Mouse (Mus musculus) mouse embryonic stem cell (cell line): ENCODE measurements around the gene Tspan4.

Source experiments
- in situ Hi-C, 2 experiments: fragments of 300-500 bp; cut with MboI; formaldehyde crosslinking; loops; 1 replicate in 1 of 2; 3 replicates in 1 of 2; pipeline ENCODE4 v1.14.3; 2019 to 2020; ENCODE audit warnings: low sequenced_read_pairs in 2 of 2, low pct_unique_long_range_greater_than_20kb in 1 of 2, mixed read lengths in 1 of 2; ENCODE audit not compliant: unreplicated experiment in 1 of 2

The Tspan4 gene

DNA sequence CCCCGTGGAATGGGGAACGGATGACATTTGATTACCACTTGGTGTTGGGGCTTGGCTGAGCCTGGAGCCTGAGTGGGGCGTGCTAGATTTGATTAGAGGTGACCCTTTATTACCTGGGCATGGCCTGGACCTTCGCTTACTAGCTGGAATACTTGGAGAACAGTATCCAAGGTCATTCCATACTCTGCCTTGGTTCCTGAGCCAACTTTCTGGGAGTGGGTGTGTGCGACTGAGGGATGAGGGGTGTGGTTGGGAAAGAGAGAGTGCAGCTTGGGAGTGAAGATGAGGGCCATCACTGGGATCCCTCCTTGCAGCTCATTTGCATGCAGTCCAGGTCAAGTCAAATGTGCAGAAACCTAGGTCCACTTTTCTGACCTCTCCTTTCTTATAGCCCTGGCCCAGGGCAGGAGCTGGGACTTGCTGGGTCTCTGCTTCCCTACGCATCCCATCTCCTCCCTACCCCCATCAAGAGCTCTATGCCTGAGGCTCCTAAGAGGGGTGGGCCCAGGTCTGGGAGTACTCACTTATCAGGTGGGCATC lies 8.1 kb downstream of the Tspan4 start:
- in situ Hi-C loops: no loop called here

- in situ Hi-C loops: no loop called here
These were observed 9.4 kb downstream of the Tspan4 start for GRCm38 (mm10) chr7:141484186-141485120.

DNA sequence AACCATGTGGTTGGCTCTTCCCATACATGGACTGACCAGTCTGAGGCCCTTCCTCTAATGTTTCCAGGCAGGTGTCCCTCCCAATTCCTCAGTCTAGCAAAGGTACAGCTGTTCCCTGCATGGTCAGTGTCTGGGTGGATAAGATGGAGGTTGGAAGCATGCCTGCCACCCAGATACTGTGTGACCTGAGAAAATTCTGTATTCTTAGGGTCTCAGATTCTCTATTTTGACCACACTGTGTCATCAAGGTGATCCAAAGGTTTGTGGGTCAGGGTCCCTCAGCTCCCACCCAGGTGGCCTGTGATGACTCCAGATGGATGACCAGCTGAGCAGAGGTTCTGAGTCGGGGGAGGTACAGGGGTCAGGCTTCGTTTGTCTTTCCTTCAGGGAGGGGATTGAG lies 10.1 kb downstream of the Tspan4 start:
- in situ Hi-C loops: no loop called here

- in situ Hi-C loops: no loop called here
These were observed 10.6 kb downstream of the Tspan4 start for GRCm38 (mm10) chr7:141485606-141486005.

DNA sequence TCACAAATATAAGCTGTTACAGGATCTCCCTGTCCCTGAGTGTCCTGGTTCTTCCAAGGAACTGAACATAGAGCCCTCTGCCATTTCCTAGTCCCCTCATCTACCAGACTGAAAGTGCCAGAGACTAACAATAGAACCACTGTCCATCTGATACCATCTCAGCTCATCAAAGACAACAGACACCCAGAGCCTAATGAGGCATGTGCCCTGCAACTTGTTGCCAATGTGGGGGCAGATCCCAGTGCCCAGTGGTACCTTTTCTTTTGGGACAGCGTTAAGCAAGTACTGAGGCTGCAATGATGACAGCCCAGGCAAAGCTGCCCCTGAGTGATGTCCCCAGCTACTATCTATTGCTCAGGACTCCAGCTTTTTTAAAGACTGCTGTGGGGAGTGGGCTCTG lies 11.2 kb downstream of the Tspan4 start:
- in situ Hi-C loops: no loop called here

DNA sequence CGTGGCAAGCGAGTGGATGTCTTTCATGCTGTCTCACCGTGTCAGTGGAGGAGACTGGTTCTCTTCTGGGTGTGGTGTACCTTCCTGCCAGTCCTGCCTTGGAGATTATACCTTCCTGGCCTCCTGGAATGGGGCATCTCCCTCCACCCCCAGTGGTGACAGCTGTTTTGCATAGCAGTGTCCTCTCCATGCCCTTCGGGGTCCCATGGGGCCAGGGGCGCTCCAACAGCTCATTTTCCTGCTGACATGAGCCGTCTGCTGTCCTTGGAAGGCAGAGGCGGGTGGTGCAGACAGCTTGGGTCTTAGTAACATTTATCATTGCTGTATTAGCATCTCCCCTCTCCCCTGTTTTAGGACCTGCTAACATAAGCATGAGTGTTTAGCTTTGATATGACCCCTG lies 12.1 kb downstream of the Tspan4 start:
- in situ Hi-C loops: no loop called here

DNA sequence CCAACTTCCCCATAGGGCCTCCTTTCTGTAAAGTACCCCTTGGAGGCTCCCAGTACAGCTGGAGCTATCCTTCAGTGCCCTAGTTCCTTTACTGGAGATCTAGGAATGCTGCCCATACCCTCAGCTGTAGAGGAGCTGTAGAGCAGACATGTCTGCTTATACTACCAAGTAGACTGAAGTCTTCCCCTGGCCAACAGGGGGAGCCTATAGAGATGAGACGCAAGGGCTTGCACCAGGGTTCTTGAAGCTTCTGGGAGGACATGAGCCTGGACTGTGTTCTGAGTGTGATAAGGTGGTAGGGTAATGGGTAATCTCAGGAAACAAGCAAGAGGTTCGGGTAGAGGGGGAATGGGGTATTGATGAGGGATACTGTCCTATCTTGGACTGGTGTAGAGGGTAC lies 16.1 kb downstream of the Tspan4 start:
- in situ Hi-C loops: no loop called here

DNA sequence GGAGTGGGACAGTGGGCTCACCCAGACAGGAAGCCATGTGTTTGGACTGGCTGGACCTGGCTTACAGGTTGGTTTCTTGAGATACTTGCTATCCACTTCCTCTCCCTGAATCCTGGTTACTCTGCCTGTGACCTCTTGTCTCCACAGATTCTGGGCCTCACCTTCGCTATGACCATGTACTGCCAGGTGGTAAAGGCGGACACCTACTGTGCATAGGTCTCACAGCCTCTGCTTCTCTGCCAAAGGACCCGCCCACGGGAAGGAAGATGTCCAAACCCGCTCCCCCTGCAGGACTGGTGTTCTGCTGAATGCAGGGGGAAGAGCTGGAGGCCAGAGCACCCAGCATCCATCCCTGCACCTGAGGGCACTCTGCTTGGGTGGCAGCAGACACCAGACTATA lies 17.7 kb downstream of the Tspan4 start:
- in situ Hi-C loops: no loop called here

- in situ Hi-C loops: no loop called here
These were observed 18.7 kb downstream of the Tspan4 start for GRCm38 (mm10) chr7:141493729-141494128.

- in situ Hi-C loops: no loop called here
These were observed 20.3 kb downstream of the Tspan4 start for GRCm38 (mm10) chr7:141495379-141495778.

DNA sequence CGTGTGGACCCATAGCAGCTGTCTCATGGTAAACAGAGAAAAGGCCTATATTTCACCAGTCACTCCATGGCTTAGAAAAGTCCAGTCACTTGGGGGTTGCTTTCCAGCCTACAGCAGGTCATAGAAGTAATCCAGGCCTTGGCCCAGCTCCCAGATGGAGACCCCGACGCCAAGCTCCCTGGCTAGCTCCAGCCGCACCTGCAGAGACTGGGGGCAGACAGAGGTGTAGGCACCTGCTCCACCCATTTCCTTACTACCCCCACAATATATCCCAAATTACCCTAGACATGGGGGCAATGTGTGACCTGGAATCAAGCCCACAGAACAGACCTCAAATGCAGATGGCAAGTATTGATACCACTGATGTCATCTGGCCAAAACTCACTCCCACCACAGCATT lies 20.9 kb downstream of the Tspan4 start:
- in situ Hi-C loops: no loop called here

DNA sequence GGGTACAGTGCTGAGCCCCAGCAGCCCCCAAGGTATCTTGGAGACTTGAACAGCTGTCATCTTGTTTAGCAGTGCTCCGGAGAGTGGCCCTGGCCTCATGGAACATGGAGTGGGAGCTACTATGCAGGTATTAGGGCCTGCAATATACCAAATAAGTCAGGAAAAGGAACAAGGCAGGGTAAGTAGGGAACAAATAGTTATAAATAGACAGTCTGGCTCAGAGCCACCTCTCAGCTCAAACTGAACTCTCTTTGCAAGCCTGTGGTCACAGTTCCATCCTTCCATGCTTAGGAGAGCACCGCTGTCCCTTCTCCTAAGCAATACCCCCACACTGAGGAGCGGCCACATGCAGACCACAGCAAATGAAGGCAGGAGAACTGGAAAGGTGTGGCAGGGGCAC lies 22.6 kb downstream of the Tspan4 start:
- in situ Hi-C loops: no loop called here

- in situ Hi-C loops: no loop called here
These were observed 26.9 kb downstream of the Tspan4 start for GRCm38 (mm10) chr7:141501820-141502555.

DNA sequence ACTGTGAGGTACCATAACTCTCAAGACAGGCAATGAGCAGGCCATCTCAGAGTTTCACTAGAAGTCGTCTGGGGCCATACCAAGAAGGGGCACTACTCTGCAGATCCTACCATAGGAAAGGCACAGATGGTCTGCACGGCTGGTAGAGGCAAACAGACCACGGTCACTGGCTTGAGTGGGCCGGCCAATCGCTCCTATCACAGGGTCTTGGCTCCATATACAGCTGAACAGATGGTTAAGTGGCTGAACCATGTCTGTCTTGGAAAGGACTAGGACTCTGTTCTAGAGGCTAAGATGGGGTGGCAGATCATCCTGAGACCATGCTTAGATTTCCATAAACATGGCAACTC lies 27.5 kb downstream of the Tspan4 start:
- in situ Hi-C loops: no loop called here

GRCm38 (mm10) chr7:141506278-141506677 lies 31.2 kb downstream of the Tspan4 start:
- in situ Hi-C loops: no loop called here

- in situ Hi-C loops: no loop called here
These were observed 33.1 kb downstream of the Tspan4 start for GRCm38 (mm10) chr7:141508160-141508559.

- in situ Hi-C loops: no loop called here
These were observed 35.2 kb downstream of the Tspan4 start for GRCm38 (mm10) chr7:141510196-141510595.

DNA sequence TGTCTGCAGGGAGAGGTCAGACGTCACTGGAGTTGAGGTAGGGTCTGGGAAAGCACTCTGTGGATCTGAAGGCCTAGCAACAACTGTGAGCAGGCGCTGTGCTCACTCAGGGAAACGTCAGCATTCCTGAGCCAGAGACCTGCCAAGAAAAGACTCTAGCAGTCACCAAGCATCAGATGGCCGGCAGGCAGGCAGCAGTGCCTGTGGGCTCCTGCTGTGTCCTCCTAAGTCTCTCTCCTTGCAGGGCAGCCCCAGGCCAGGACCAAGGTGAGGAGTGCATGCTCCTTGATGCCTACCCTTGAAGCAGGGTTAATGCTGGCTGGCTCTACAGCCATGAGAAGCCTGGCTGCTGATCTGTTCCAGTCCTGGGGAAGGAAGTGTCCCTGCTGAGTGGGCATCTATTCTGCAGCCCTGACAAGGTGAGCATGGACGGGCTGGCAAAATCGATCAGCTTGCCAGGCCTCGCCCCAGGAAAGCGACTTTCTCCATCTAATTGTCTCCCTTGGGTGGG lies 35.7 kb downstream of the Tspan4 start:
- in situ Hi-C loops: no loop called here

- in situ Hi-C loops: no loop called here
These were observed 42.6 kb downstream of the Tspan4 start for GRCm38 (mm10) chr7:141517638-141518037.
